Mouse (Mus musculus) activated CD4-positive, CD25-positive, alpha-beta regulatory T cell, adult 9 weeks (primary cell): ENCODE data around the gene Gstt3. TPM values are rescaled to one million over a fixed set of nuclear protein-coding genes. Genes with fewer than 3 reads are reported as not detected.

Source experiments
- polyA plus RNA-seq: library from polyadenylated mRNA; unstranded; fragments of 100-300 nt; shearing (Covaris generic); gene quantifications from one replicate; pipeline ENCODE4 v1.2.1, GENCODE M21; 2017

Gstt3 gene
- polyA plus RNA-seq, result 10.1 TPM

DNA sequence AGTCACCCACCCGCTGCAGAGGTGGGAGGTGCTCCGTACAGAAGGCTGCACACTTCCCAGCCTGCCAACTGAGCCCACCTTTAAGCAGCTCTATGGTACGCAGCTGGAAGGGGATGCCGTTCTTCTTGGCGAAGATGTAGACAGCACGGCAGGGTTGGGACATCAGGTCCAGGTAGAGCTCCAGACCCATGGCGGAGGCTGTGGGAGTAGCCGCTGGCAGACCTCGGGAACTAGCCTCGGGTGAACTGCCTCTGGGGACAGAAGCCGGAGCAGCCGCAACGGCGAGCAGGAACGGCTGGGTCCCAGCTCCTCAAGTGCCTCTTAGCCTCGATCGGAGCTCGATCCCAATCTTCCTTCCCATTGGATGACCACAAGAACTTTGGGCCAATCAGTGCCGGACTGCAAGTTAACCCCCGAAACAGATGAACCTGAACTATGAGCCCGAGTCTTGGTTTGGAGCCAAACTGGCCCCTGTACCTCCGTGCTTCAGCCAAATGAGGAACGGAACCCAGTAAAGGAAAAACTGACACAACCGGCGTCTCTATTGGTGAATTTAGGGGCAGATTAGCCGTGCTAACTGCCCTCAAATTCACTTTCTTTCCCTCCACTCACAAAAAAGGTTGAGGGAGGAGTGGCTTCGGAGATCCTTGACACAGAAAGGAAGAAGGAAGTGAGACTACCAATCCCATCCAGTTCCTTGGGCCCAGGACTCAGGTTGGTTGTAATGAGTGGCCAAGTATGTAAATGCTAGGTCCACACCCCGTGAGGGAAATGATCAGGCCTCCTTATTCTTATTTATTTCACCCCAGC lies at the start of gene Gstt3, which contains the start of gene Gm20441:
TSS of gene Gstt3 (minus strand) at position 646 of the 810 bp plus-strand sequence.
TSS of gene Gm20441 (minus strand) at position 186 of the 810 bp plus-strand sequence.

DNA sequence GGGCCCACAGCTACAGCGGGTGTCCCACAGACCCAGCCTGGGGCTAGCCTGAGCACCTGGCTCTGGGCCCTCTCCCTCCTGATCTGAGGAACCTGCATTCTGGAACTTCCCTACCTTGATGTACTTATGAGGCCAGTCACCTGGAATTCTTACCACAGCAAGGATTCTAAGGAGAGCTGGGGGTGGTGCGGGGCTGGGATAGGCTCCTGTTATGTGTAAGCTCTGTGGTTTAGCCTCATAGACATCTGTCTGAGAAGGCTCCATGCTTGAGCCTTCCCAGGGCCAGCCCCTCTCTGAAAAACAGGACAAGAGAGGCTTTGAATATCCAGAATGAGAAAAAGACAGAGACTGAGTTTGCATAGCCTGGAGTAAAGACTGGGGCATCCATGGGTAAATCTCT lies 41.2 kb upstream of the Gstt3 start, which contains the start of gene Gstt4:
TSS of gene Gstt4 (minus strand) at position 101 of the 400 bp plus-strand sequence.

GRCm38 (mm10) chr10:75798176-75798696 lies 17.0 kb upstream of the Gstt3 start, which contains the start of gene Gstt1:
Gene Gstt1, minus strand, starts transcription at chr10:75798584.

GRCm38 (mm10) chr10:75772795-75773664 lies 8.2 kb downstream of the Gstt3 start, which contains the start of gene Ddt:
Gene Ddt, minus strand, starts transcription at chr10:75773414.

GRCm38 (mm10) chr10:75763682-75764518 lies 17.3 kb downstream of the Gstt3 start, which contains the start of gene Cabin1:
Gene Cabin1, minus strand, starts transcription at chr10:75764341.

Other genes starting within 250 kb of the Gstt3 start
- gene Lrrc75b, start 221.1 kb downstream of the Gstt3 start, polyA plus RNA-seq, result 0.18 TPM
- 3.6 TPM for gene Ggt1, start 219.8 kb downstream of the Gstt3 start, polyA plus RNA-seq
- gene Ggt5, start 192.1 kb downstream of the Gstt3 start, polyA plus RNA-seq, result 0.59 TPM
- 22.4 TPM for gene Susd2, start 137.4 kb downstream of the Gstt3 start, polyA plus RNA-seq
- 59.1 TPM for gene Cabin1, start 17.1 kb downstream of the Gstt3 start, polyA plus RNA-seq
- 79.9 TPM for gene Ddt, start 8.0 kb downstream of the Gstt3 start, polyA plus RNA-seq
- gene Gm20441, start 460 bp downstream of the Gstt3 start, polyA plus RNA-seq, result not detected
- gene Gstt1, start 17.2 kb upstream of the Gstt3 start, polyA plus RNA-seq, result 0.42 TPM
- not detected for gene Gstt4, start 41.1 kb upstream of the Gstt3 start, polyA plus RNA-seq
- gene Gstt2, start 56.0 kb upstream of the Gstt3 start, polyA plus RNA-seq, result 58.6 TPM
- 682 TPM for gene Mif, start 78.8 kb upstream of the Gstt3 start, polyA plus RNA-seq
- 3.1 TPM for gene Derl3, start 112.0 kb upstream of the Gstt3 start, polyA plus RNA-seq
- gene Smarcb1, start 140.2 kb upstream of the Gstt3 start, polyA plus RNA-seq, result 120 TPM
- gene Chchd10, start 151.7 kb upstream of the Gstt3 start, polyA plus RNA-seq, result 55.3 TPM
- 8.0 TPM for gene Mmp11, start 155.1 kb upstream of the Gstt3 start, polyA plus RNA-seq
- not detected for gene Gm867, start 159.3 kb upstream of the Gstt3 start, polyA plus RNA-seq
- 0.92 TPM for gene Vpreb3, start 161.6 kb upstream of the Gstt3 start, polyA plus RNA-seq
- 1.7 TPM for gene Gm5134, start 173.1 kb upstream of the Gstt3 start, polyA plus RNA-seq